Mouse (Mus musculus): ENCODE results near the gene Ramp3. TPM values are rescaled to one million over a fixed set of nuclear protein-coding genes. Genes with fewer than 3 reads are reported as not detected.

Gene Ramp3
- polyA plus RNA-seq, 1 experiment from 2014 or later: 5.9 TPM

Other genes starting within 250 kb of the Ramp3 start
- gene Ppia, start 243.1 kb upstream of the Ramp3 start, polyA plus RNA-seq (2014; fragmentation: Nextera tagmentation; extraction: Ambion mirVana): 3,781 and 4,177 TPM in 2 replicates
- gene H2afv, start 214.1 kb upstream of the Ramp3 start, polyA plus RNA-seq (2014; fragmentation: Nextera tagmentation; extraction: Ambion mirVana): 341 and 379 TPM in 2 replicates
- gene Purb, start 182.6 kb upstream of the Ramp3 start, polyA plus RNA-seq (2014; fragmentation: Nextera tagmentation; extraction: Ambion mirVana): 12.5 and 12.7 TPM in 2 replicates
- gene Myo1g, start 137.6 kb upstream of the Ramp3 start, polyA plus RNA-seq (2014; fragmentation: Nextera tagmentation; extraction: Ambion mirVana): 0.15 and 0.37 TPM in 2 replicates
- 73.8 and 84.3 TPM in 2 replicates for gene Ccm2, start 111.6 kb upstream of the Ramp3 start, polyA plus RNA-seq (2014; fragmentation: Nextera tagmentation; extraction: Ambion mirVana)
- gene Nacad, start 52.5 kb upstream of the Ramp3 start, polyA plus RNA-seq (2014; fragmentation: Nextera tagmentation; extraction: Ambion mirVana): 88.5 and 100.0 TPM in 2 replicates
- 28.1 and 30.2 TPM in 2 replicates for gene Tbrg4, start 32.5 kb upstream of the Ramp3 start, polyA plus RNA-seq (2014; fragmentation: Nextera tagmentation; extraction: Ambion mirVana)
- not detected in 2 replicates for gene Wap, start 19.9 kb upstream of the Ramp3 start, polyA plus RNA-seq (2014; fragmentation: Nextera tagmentation; extraction: Ambion mirVana)
- gene Gm11983, start 179.1 kb downstream of the Ramp3 start, polyA plus RNA-seq (2014; fragmentation: Nextera tagmentation; extraction: Ambion mirVana): not detected in 2 replicates